ENCODE assay signal across 6 mouse cellular contexts in the genomic region with DNA sequence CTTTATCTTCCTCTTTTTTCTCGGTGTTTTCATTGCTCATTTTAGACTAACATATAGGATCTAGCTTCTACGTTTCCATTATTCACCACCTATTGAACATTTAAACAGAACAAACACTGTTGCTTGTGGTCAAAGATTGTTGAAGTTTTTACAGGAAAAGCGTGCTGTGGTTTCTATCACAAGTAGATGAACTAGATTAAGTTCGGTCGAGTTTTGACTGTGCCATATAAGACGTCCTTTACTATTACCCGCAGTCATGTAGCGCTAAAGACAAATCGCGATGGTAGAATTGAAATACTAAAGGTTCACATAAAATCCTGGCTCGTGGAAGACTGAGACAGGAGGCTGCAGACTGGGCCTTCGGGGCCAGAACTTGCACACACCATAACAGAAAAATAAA.
"Had no signal": no experiment of that assay in that cellular context is flagged by ENCODE, and none has a peak within 500 bp of the region (broad histone marks: within the 10 kb centered on the region; RNA-seq: fewer than 3 reads in every experiment).

No protein-coding gene starts in this region.

- DNase-seq: kidney, adult 2 months; kidney, postnatal 14 days; liver, embryonic 13.5 days; lung, adult 2 months; lung, postnatal 36 days; thymus, postnatal 4 days had no signal
